Mouse (Mus musculus): ENCODE measurements around the gene Ucp2. TPM values are rescaled to one million over a fixed set of nuclear protein-coding genes. Genes with fewer than 3 reads are reported as not detected.

The Ucp2 gene
- total RNA-seq, 2 experiments from 2014 or later = 99.2 to 413 TPM

DNA sequence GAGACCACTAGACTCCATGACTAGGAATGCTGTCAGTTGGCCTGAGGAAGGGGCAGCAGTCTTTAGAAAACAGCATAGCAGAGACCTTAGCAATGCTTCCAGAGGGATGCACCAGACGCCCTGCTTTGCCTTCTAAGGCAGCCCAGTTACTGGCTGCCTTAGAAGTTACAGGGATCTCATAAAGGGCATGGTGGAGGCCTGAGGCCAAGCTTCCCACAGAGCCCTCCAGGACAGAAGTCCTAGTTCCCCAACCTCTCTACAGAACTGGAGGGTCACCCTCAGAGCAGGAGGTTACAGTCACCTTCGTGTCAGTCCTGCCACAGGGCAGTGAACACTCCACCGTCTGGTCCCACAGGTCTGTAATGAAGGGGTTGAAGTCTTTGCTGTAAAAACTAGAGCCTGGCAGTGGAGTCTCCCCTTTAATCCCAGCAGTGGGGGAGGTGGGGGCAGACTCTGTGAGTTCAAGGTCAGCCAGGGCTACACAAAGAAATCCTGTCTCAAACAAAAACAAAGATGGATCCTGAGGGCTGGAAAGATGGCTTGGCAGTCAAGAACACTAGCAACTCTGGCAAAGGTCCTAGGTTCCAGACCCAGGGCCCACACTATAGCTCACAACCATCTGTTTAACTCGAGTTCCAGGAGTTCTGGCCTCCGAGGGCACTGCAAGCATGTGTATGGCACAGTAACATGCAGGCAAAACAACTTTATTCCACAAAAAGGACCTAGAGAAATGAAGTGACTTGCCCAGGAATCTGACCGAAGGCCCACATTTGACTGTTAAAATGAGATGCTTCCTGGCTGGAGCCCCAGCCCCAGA, 8.1 kb downstream of the Ucp2 start:
- ATAC-seq (replicated peaks; ENCODE audit: poor library complexity, severe bottlenecking) = no peak

DNA sequence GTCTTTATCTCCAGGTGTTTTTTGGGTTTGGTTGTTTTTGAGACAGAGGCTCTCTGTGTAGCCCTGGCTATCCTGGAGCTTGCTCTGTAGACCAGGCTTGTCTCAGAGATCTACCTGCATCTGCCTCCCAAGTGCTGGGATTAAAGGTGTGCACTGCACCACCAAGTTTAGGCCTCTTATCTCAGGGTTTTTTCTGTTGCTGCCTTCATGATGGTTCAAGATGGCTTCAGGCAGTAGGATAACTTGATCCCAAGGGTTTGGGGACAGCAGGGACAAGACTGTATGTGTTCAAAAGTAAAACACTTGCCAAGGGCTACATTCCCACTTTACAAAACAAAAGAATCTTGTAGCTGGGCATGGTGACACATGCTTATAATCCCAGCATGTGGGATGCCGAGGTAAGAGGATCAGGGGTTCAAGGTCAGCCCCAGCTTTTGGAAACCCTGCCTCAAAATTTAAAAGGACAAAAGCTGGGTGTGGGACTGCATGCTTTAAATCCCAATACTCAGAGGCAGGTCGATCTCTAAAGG, 8.8 kb downstream of the Ucp2 start:
- ATAC-seq (replicated peaks; ENCODE audit: poor library complexity, severe bottlenecking) = no peak

DNA sequence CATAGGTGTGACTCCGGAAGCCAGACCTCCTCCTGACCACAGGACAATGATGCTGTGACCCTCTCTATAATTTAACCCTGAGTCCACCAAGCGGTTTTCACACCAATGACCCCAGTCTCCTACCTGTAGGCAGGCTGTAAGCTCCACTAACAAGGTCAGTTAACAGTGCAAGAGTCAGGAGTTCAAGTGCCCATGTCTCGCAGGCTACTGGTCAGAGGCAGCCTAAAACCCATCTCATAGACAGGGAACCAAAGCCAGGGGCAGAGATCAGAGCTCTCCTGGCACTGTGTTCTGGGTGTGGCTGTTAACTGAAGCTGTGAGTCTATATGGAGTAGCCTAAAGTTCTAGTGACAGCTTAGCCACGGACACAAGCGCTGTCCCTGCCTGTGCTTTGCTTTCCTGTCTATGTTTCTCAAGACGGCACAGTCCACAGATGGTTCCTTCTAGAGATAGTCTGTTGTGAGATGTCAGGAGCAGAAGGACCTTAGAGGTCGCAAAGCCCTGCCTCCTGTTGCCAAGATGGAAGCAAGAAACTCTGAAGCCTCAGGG, 9.3 kb downstream of the Ucp2 start:
- ATAC-seq (replicated peaks; ENCODE audit: poor library complexity, severe bottlenecking) = peak; percentile 10; the same call in 1 of the 2 replicates

DNA sequence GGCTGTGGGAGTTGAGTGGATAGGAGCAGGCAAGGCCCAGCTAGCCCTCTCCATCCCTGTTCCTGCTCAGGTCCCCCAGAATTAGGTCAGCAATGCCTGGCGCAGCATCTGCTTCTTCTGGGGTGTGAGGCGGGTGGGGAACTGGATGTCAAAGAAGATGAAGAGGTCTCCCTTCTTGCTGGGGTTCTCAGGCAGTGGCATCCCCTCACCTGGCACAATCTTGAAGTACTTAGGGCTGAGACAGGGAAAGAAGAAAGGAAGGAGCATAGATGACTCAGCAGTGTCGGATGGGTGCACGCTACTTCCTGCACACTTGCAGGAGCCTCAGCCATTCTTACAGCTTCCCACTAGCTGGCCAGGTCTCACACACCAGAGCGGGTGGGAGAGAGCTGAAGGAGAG, 9.9 kb downstream of the Ucp2 start:
- ATAC-seq (replicated peaks; ENCODE audit: poor library complexity, severe bottlenecking) = peak; percentile 49

DNA sequence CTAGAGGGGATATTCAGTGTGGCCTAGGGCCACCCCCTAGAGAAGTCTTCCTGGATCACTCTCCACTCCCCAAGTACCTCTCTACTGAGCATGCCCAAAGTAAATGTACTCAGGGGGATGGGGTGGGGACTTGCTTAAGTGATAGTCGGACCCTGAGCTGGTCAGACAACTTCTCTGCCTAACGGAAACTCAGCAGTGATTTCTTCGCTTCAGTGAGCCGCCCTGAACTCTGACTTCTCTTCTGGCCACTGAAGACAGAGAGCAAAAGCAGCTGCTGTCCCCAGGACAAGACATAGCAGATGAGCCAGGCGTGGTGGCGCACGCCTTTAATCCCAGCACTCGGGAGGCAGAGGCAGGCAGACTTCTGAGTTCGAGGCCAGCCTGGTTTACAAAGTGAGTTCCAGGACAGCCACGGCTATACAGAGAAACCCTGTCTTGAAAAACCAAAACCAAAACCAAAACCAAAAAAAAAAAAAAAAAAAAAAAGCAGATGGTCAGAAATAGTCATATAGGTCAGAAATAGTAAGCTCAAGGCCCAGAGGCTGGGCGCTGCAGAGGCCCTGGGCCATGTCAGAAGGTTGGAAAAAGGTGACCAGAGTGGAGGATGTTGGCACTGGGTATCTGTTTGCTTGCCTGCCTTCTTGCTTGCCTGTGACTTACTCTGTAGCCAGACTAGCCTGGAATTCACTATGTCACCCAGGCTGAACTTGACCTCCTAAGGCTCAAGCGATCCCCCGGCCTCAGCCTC, 11.8 kb downstream of the Ucp2 start:
- no peak for ATAC-seq (replicated peaks; ENCODE audit: poor library complexity, severe bottlenecking)

DNA sequence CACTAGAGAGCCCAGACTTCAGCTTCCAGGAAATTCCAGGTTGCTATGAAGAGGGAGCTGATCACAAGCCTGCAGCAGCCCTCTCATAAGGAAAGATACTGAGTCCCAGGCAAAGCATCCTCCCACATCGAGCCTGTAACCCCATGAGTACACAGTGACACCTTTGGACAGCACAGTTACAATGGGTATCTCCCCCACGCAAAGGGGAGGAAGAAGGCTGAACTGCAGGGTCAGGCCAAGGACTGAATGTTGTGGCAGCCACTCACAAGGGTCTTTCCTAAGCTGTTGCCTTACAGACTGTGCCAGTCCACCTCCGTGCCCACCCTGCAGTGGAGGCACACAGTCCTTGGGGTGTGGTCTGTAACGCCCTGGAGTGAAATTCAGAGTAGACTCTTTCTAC, 13.4 kb downstream of the Ucp2 start:
- ATAC-seq (replicated peaks; ENCODE audit: poor library complexity, severe bottlenecking) = no peak

DNA sequence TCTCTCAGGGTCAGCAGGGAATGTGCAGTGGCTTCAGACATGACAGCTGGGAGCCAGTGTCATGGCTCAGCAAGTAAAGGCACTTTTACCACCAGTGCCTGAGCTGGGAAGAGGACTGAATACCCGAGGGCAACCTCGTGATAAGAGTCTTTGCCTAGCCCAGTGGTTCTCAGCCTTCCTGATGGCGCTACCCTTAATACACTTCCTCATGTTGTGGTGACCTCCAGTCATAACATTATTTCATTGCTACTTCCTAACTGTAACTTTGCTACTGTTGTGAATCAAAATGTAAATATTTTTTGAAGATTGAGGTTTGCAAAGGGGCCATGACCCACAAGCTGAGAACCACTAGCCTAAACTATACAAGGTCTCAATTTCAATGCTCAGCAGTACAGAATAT, 15.5 kb downstream of the Ucp2 start:
- peak; percentile 56 for ATAC-seq (replicated peaks; ENCODE audit: poor library complexity, severe bottlenecking)

DNA sequence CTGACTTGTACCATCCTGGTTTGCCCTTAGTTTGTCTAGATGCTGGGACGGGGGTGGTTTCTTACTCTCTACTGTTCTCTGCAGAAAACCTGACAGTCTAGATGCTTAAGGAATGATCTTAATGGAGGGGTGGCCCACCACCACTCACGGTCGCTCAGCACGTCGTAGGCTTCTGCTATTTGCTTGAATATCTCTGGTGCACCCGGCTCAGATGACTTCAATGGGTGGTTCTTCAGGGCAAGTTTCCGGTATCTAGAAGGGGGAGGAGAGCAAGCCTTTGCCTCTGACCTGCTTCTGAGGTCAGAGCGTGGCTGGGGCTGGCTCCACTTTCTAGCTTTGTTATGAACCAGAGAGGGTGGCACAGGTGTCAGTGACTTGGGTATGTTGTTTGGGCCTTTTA, 18.5 kb downstream of the Ucp2 start:
- ATAC-seq (replicated peaks; ENCODE audit: poor library complexity, severe bottlenecking) = no peak

DNA sequence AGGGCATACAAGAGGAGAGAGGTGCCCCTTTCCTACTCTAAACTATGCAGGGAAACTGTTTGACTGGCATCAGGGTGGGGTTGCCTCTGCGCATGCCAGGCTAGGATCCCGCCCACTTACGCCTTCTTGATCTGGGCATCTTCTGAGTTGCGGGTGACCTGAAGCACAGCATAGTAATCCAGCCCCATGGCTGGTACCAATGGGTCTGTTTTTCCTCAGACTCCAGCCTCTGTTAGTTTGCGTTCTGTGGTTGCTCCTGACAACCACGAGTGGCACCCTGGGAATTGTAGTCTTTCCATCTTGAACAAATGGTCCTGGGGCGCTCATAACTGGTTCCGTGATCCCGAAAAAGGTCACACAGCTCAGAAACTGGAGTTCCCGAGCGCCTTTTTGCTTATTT, 21.4 kb downstream of the Ucp2 start, which contains the start of gene Dnajb13:
Dnajb13 (minus strand) TSS at position 388 of the 400 bp plus-strand sequence.
- no peak for ATAC-seq (replicated peaks; ENCODE audit: poor library complexity, severe bottlenecking)

DNA sequence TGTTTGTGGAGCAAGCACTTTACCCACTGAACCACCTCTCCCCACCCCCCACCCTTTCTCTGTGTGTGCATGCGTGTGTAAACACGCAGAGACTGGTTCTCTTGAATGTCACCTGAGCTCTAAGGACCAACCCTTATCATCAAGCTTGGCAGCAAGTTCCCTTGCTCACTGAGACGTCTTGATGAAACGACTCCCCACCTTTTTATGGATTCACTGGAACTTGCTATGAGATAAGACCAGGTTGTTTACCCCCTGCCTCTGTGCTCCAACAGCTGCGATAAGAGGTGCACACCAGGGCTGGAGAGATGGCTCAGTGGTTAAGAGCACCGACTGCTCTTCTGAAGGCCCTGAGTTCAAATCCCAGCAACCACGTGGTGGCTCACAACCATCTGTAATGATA, 27.1 kb downstream of the Ucp2 start:
- no peak for ATAC-seq (replicated peaks; ENCODE audit: poor library complexity, severe bottlenecking)

DNA sequence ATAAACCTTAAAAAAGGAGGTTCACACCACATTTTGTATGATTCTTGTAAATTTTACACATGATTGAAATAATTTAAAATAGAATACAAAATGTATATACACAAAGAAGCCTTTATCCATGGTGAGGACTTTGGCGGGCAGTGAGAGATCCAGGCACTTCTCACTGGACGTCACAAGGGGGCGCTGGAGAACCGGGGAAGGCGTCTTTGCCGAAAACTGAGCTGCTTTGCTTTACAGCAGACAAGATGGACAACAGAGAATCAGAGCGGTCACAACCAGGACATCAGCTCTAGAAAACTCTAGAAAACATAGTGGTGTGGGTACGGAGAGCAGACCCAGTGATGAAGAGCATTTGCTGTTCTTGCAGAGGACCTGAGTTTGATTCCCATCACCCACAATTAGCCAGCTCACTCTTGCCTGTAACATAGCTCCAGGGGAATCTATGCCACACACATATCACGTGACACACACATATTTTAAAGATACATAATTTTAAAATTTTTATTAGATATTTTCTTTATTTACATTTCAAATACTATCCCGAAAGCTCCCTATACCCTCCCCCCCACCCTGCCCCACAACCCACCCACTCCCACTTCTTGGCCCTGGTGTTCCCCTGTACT, 27.6 kb downstream of the Ucp2 start:
- peak; percentile 93 for ATAC-seq (replicated peaks; ENCODE audit: poor library complexity, severe bottlenecking)

DNA sequence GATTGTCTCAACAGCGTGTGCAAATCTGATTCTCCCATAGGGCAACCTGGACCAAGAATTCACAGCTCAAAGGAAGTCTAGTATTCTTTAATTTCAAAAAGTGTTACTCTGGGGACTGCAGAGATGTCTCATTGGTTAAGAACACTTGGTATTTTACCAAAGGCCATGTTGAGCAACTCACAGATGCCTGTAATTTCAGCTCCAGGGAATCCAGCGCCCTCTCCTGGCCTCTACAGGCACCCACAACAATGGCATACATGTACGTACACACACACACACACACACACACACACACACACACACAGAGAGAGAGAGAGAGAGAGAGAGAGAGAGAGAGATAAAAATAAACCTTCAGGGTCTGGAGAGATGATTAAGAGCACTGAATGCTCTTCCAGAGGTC, 29.1 kb downstream of the Ucp2 start:
- ATAC-seq (replicated peaks; ENCODE audit: poor library complexity, severe bottlenecking) = no peak

DNA sequence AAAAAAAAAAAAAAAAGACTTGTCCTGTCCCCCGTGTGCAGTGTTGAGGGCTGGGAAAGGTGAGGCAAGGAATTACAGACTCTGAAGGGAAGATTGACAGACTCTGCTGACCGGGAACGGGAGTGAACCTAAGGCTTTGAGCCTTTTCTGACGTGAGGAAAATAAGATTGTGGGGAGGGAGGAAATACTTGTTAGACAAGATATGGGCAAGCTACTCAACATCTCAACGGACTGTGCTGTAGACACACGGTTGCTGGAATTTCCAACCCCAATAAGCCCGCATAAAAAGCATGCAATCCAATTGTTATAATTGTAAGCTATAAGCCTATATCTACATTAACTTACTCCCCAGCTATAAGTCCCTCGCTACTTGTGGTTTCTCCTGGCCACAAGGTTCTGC, 31.5 kb downstream of the Ucp2 start:
- ATAC-seq (replicated peaks; ENCODE audit: poor library complexity, severe bottlenecking) = no peak

DNA sequence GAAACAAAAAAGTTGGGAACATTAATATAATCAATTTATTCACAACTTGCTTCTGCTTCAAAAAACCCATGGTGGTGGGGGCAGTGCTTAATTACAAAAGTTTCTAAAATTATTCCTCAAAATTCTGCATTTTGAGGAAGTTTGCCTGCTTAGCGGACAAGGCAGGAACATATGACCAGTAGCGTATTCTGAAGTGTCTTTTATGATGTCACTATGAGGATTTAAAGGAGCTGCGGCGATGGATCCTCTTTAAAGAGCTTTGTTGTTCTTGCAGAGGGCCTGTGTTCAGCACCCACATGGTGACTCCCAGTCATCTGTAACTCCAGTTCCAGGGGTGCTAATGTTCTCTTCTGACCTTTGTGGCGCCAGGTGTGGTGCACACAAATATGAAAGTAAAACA, 37.6 kb downstream of the Ucp2 start:
- peak; percentile 53 for ATAC-seq (replicated peaks; ENCODE audit: poor library complexity, severe bottlenecking)

DNA sequence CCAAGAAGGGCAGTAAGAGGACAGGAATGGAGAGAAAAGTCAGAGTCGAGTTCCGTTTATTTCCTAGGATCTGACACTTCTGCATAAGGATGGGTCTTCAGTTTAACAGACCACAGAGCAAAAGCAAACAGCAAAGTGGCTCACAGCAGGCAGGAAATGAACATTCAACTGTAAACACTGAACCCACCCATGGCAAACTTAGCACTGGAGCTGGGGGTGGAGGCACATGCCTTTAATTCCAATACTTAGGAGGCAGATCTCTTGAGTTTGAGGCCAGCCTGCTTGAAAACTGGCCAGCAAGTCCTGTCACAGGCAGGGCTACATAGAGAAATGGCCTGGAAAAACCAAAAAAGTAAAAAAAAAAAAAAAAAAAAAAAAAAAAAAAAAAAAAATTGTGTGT, 40.4 kb downstream of the Ucp2 start:
- ATAC-seq (replicated peaks; ENCODE audit: poor library complexity, severe bottlenecking) = no peak

DNA sequence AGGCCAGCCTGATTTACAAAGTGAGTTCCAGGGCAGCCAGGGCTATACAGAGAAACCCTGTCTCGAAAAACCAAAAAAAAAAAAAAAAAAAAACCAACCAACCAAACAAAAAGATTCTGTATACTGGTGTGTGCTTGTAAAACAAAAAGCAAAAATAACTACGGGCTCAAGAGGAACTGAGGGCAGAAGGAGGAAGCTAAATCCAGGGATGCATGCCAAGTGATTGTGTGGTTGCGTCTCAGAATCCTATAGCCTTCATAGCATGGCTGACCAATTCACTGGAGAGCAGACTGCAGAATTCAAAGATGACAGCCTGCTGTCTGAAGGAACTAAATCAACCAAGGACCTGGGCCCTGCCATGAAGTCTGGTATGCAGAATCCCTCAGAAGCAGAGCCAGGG, 41.1 kb downstream of the Ucp2 start:
- 0 out of 2 replicates have a peak, but pooled peaks have one; percentile 21 for ATAC-seq (replicated peaks; ENCODE audit: poor library complexity, severe bottlenecking)

DNA sequence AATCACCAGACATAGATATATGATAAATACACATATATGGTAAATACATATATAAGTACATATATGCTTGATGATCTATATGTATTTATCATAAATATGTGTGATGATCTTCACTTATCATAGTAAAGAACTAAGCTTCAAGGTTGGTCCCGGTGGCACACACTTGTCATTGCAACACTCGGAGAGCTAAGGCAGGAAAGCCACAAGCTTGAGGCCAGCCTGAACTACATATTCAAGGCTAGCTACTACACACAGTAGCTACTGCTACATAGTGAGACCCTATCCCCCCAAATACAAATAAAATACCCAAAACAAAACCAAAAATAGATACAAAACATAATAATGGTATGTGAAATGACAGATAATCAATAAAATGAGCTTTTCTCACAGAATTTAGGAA, 42.7 kb downstream of the Ucp2 start:
- ATAC-seq (replicated peaks; ENCODE audit: poor library complexity, severe bottlenecking) = no peak

DNA sequence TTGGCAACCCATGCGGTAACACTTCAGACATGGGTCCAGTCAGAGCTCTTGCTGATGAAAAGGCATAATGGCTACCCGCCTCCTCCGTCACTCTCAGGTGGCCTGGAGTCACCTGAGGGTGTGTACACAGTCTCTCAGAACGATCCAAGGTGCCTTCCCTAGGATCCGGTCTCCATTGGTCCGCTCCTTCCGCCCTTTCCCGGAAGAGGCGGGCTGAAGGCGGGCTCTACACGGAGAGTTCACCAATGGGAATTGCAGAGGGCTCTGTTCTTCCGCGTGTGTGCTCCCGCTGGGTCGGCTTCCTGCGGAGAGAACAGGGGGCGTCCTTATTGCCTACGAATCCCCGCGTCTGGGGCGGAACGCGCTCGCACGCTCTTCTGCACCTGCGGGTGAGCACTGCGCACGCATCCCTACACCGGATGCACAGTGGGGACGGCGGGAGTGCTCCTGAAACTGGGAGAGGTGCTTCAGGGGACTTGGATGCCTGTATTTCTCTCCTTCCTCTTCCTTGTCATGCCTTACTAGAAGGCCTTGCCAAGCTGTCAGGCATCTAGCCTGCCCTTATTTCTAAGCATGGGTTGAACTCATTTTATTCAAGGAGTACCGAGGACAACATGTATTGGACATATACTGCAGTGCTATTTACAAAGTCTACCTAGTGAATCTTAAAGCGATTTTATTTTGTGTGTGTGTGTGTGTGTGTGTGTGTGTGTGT, 43.8 kb downstream of the Ucp2 start, which contains the start of gene Coa4:
Coa4 (plus strand) TSS at position 268 of the 715 bp plus-strand sequence.
- peak; percentile 86 for ATAC-seq (replicated peaks; ENCODE audit: poor library complexity, severe bottlenecking)

DNA sequence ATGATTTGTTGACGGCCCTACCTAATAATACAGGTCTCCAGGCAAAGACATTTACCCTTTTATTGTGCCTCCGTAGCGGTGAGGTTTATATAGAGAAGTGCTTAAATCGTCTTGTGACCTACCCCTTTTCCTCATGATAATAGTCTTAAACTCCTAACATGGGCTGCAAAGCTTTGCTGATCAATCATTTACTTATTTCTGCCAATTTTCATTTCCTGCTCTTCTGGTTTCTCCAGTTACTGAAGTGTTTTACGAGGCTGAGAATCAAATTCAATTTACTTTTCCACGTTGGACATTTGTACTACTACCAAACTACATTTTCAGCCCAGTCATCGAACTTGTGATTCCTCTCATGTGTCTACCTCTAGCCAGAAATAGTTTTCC, 44.4 kb downstream of the Ucp2 start:
- ATAC-seq (replicated peaks; ENCODE audit: poor library complexity, severe bottlenecking) = no peak

DNA sequence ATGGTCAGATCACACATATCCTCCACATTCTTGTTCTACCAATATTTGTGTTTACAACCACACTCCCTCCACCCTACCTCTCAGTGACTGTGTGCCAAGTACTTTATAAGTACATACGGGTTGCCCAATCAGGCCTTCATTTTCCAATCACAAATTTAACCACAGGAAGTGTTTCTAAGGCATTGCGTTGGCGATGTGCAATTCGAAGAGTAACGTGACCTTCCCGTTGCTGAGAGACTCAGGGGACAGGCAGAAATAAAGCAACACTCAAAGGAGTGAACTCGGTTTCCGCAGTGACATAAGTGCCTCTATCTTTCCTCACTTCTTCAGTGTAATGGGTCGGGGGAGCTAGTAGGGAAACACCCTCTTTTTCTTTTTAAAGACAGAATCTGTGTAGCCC, 46.4 kb downstream of the Ucp2 start:
- peak; percentile 53 for ATAC-seq (replicated peaks; ENCODE audit: poor library complexity, severe bottlenecking)

Measured in granulocyte monocyte progenitor cell, adult 5-6 weeks (primary cell).